Mouse (Mus musculus): ENCODE measurements around the gene Selenot. TPM values are rescaled to one million over a fixed set of nuclear protein-coding genes. Genes with fewer than 3 reads are reported as not detected.

Selenot gene
- polyA plus RNA-seq (2014; fragmentation: Nextera tagmentation; extraction: Ambion mirVana): 30.6 and 31.5 TPM in 2 replicates

GRCm38 (mm10) chr3:58576137-58577066 is at the start of gene Selenot:
Gene Selenot (plus strand): TSS chr3:58576636.
- no peaks in the 10 kb centered on the region for H3K4me1 ChIP-seq (ENCODE audit: control insufficient read depth, insufficient read depth, low read length)
- H3K9me3 ChIP-seq (ENCODE audit: control insufficient read depth, low read length): no peaks in the 10 kb centered on the region
- peaks cover 8% of the 10 kb centered on the region; the same call in 1 of the 2 replicates for H3K36me3 ChIP-seq (ENCODE audit: control insufficient read depth, insufficient read depth, low read length)
- no peaks in the 10 kb centered on the region for H3K27me3 ChIP-seq (ENCODE audit: control insufficient read depth, insufficient read depth, low read length)
- peak within 1 kb of the TSS; percentile 55 for H3K4me2 ChIP-seq (replicated peaks; ENCODE audit: low read depth, low read length)
- peak within 1 kb of the TSS; percentile 99 for H3K27ac ChIP-seq (ENCODE audit: low read depth, low read length)
- peak within 1 kb of the TSS; percentile 91 for H3K4me3 ChIP-seq (ENCODE audit: low read length)
- WGBS: 2% methylated on average over 59 of the region's 59 CpGs
- ATAC-seq (ENCODE audit: low FRiP score, low TSS enrichment): peak; percentile 93
- peak within 1 kb of the TSS; percentile 99 for H3K9ac ChIP-seq (ENCODE audit: low read depth, low read length)

GRCm38 (mm10) chr3:58536573-58536972 is 39.9 kb upstream of the Selenot start:
- Histone ChIP-seq H3K4me1 (ENCODE audit: control insufficient read depth, insufficient read depth, low read length) (no peaks in the 10 kb centered on the region), H3K4me2 (replicated peaks; ENCODE audit: low read depth, low read length) (no peak overlapping the region), H3K27ac (ENCODE audit: low read depth, low read length) (no peak overlapping the region), H3K9ac (ENCODE audit: low read depth, low read length) (no peak overlapping the region), H3K9me3 (ENCODE audit: control insufficient read depth, low read length) (no peaks in the 10 kb centered on the region), H3K27me3 (ENCODE audit: control insufficient read depth, insufficient read depth, low read length) (no peaks in the 10 kb centered on the region), H3K4me3 (ENCODE audit: low read length) (no peak overlapping the region), H3K36me3 (ENCODE audit: control insufficient read depth, insufficient read depth, low read length) (peaks cover 46% of the 10 kb centered on the region)
- no peak for ATAC-seq (ENCODE audit: low FRiP score, low TSS enrichment)
- WGBS: 89% methylated on average over 3 of the region's 3 CpGs

- no peak overlapping the region for H3K4me2 ChIP-seq (replicated peaks; ENCODE audit: low read depth, low read length)
- no peaks in the 10 kb centered on the region for H3K27me3 ChIP-seq (ENCODE audit: control insufficient read depth, insufficient read depth, low read length)
- no peaks in the 10 kb centered on the region for H3K9me3 ChIP-seq (ENCODE audit: control insufficient read depth, low read length)
- no peak overlapping the region for H3K4me3 ChIP-seq (ENCODE audit: low read length)
- no peaks in the 10 kb centered on the region for H3K4me1 ChIP-seq (ENCODE audit: control insufficient read depth, insufficient read depth, low read length)
- 67% methylated on average over 1 of the region's 1 CpGs for WGBS
- ATAC-seq (ENCODE audit: low FRiP score, low TSS enrichment): no peak
- H3K36me3 ChIP-seq (ENCODE audit: control insufficient read depth, insufficient read depth, low read length): peaks cover 69% of the 10 kb centered on the region
- no peak overlapping the region for H3K9ac ChIP-seq (ENCODE audit: low read depth, low read length)
- H3K27ac ChIP-seq (ENCODE audit: low read depth, low read length): no peak overlapping the region
Observed at GRCm38 (mm10) chr3:58552001-58552811, 24.2 kb upstream of the Selenot start.

- H3K4me1 ChIP-seq (ENCODE audit: control insufficient read depth, insufficient read depth, low read length): no peaks in the 10 kb centered on the region
- H3K27ac ChIP-seq (ENCODE audit: low read depth, low read length): no peak overlapping the region
- no peaks in the 10 kb centered on the region for H3K9me3 ChIP-seq (ENCODE audit: control insufficient read depth, low read length)
- H3K4me3 ChIP-seq (ENCODE audit: low read length): no peak overlapping the region
- H3K4me2 ChIP-seq (replicated peaks; ENCODE audit: low read depth, low read length): no peak overlapping the region
- no peak overlapping the region for H3K9ac ChIP-seq (ENCODE audit: low read depth, low read length)
- WGBS: 89% methylated on average over 7 of the region's 7 CpGs
- peaks cover 49% of the 10 kb centered on the region for H3K36me3 ChIP-seq (ENCODE audit: control insufficient read depth, insufficient read depth, low read length)
- ATAC-seq (ENCODE audit: low FRiP score, low TSS enrichment): no peak
- H3K27me3 ChIP-seq (ENCODE audit: control insufficient read depth, insufficient read depth, low read length): no peaks in the 10 kb centered on the region
Observed at GRCm38 (mm10) chr3:58556649-58557048, 19.8 kb upstream of the Selenot start.

- Histone ChIP-seq H3K36me3 (ENCODE audit: control insufficient read depth, insufficient read depth, low read length) (peaks cover 23% of the 10 kb centered on the region), H3K27me3 (ENCODE audit: control insufficient read depth, insufficient read depth, low read length) (no peaks in the 10 kb centered on the region), H3K9ac (ENCODE audit: low read depth, low read length) (no peak overlapping the region), H3K27ac (ENCODE audit: low read depth, low read length) (no peak overlapping the region), H3K4me2 (replicated peaks; ENCODE audit: low read depth, low read length) (no peak overlapping the region), H3K4me3 (ENCODE audit: low read length) (no peak overlapping the region), H3K9me3 (ENCODE audit: control insufficient read depth, low read length) (no peaks in the 10 kb centered on the region), H3K4me1 (ENCODE audit: control insufficient read depth, insufficient read depth, low read length) (no peaks in the 10 kb centered on the region)
- WGBS: 39% methylated on average over 2 of the region's 2 CpGs
- no peak for ATAC-seq (ENCODE audit: low FRiP score, low TSS enrichment)
Observed at GRCm38 (mm10) chr3:58559887-58560286, 16.5 kb upstream of the Selenot start.

GRCm38 (mm10) chr3:58561437-58561836 is 15.0 kb upstream of the Selenot start:
- no peaks in the 10 kb centered on the region for H3K9me3 ChIP-seq (ENCODE audit: control insufficient read depth, low read length)
- H3K9ac ChIP-seq (ENCODE audit: low read depth, low read length): no peak overlapping the region
- no peaks in the 10 kb centered on the region for H3K4me1 ChIP-seq (ENCODE audit: control insufficient read depth, insufficient read depth, low read length)
- no peak overlapping the region for H3K27ac ChIP-seq (ENCODE audit: low read depth, low read length)
- H3K4me2 ChIP-seq (replicated peaks; ENCODE audit: low read depth, low read length): no peak overlapping the region
- H3K27me3 ChIP-seq (ENCODE audit: control insufficient read depth, insufficient read depth, low read length): no peaks in the 10 kb centered on the region
- H3K4me3 ChIP-seq (ENCODE audit: low read length): no peak overlapping the region
- WGBS: 53% methylated on average over 2 of the region's 2 CpGs
- no peak for ATAC-seq (ENCODE audit: low FRiP score, low TSS enrichment)
- H3K36me3 ChIP-seq (ENCODE audit: control insufficient read depth, insufficient read depth, low read length): peaks cover 13% of the 10 kb centered on the region

- Histone ChIP-seq H3K4me1 (ENCODE audit: control insufficient read depth, insufficient read depth, low read length) (no peaks in the 10 kb centered on the region), H3K4me2 (replicated peaks; ENCODE audit: low read depth, low read length) (no peak overlapping the region), H3K9me3 (ENCODE audit: control insufficient read depth, low read length) (no peaks in the 10 kb centered on the region), H3K36me3 (ENCODE audit: control insufficient read depth, insufficient read depth, low read length) (no peaks in the 10 kb centered on the region), H3K9ac (ENCODE audit: low read depth, low read length) (no peak overlapping the region), H3K4me3 (ENCODE audit: low read length) (no peak overlapping the region), H3K27me3 (ENCODE audit: control insufficient read depth, insufficient read depth, low read length) (no peaks in the 10 kb centered on the region), H3K27ac (ENCODE audit: low read depth, low read length) (no peak overlapping the region)
- ATAC-seq (ENCODE audit: low FRiP score, low TSS enrichment): no peak
- 78% methylated on average over 3 of the region's 3 CpGs for WGBS
Observed at GRCm38 (mm10) chr3:58570821-58571220, 5.6 kb upstream of the Selenot start.

GRCm38 (mm10) chr3:58577067-58577503 is 649 bp downstream of the Selenot start:
- Histone ChIP-seq H3K4me1 (ENCODE audit: control insufficient read depth, insufficient read depth, low read length) (no peaks in the 10 kb centered on the region), H3K36me3 (ENCODE audit: control insufficient read depth, insufficient read depth, low read length) (peaks cover 8% of the 10 kb centered on the region; the same call in 1 of the 2 replicates), H3K9me3 (ENCODE audit: control insufficient read depth, low read length) (no peaks in the 10 kb centered on the region), H3K27me3 (ENCODE audit: control insufficient read depth, insufficient read depth, low read length) (no peaks in the 10 kb centered on the region), H3K4me3 (ENCODE audit: low read length) (peak overlapping the region; percentile 91), H3K4me2 (replicated peaks; ENCODE audit: low read depth, low read length) (peak overlapping the region; percentile 55), H3K27ac (ENCODE audit: low read depth, low read length) (peak overlapping the region; percentile 99), H3K9ac (ENCODE audit: low read depth, low read length) (peak overlapping the region; percentile 99)
- peak; percentile 86; the same call in 1 of the 2 replicates for ATAC-seq (ENCODE audit: low FRiP score, low TSS enrichment)
- WGBS: under 1% methylated on average over 36 of the region's 36 CpGs
